ENCODE assay signal across 8 mouse cellular contexts in the genomic region with DNA sequence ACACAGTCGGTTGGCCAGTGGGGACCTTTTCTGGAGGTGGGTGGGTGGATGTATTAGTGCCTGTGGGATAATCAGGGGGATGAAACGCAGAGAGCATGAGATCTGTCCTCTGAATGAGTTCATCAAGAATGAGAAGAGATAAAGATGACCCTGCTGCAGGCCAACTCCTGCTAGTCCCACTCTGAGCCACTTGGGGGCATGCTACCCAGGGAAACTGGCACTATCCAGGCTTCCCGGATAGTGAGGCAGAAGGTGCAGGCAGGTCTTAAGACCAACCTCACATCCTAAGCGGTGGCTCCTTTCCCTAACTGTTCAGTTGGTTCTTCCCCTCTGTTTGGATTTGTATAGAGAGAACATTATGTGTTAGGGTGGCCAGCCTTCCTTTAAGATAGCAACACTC.
DNase-seq lines count a peak whose midpoint lies in the region; ATAC-seq and TF ChIP-seq lines count a peak whose summit lies in the region.

No protein-coding gene starts in this region.

- H3K9me3 ChIP-seq in midbrain, postnatal 0 days (ENCODE audit: low read length) = no peaks in the 10 kb centered on the region
- no peaks in the 10 kb centered on the region for H3K9me3 ChIP-seq in midbrain, embryonic 10.5 days (replicated peaks)
- no peaks in the 10 kb centered on the region for H3K9me3 ChIP-seq in lung, postnatal 0 days (ENCODE audit: low read length)

- DNase-seq in cerebellum, adult 11 months = peak; percentile 6
- peak; percentile 27 for DNase-seq in midbrain, postnatal 0 days (ENCODE audit: low spot score)
- no peak for DNase-seq in midbrain, embryonic 10.5 days (ENCODE audit: low spot score)
- DNase-seq in lung, postnatal 0 days (ENCODE audit: low spot score) = no peak
- DNase-seq in thymus, postnatal 10 days (ENCODE audit: low spot score in 2 of 2) = no peak
- DNase-seq in heart, adult 18-20 months = no peak

- no peak for ATAC-seq in cerebellum, adult (ENCODE audit: insufficient number of reproducible peaks, low FRiP score, low TSS enrichment)
- ATAC-seq in midbrain, postnatal 0 days (ENCODE audit: low FRiP score) = no peak
- peak; percentile 81 for ATAC-seq in frontal cortex, adult (ENCODE audit: low TSS enrichment)
- ATAC-seq in lung, postnatal 0 days = 0 out of 2 replicates have a peak, but pooled peaks have one; percentile 34

- no peaks in the 10 kb centered on the region for H3K36me3 ChIP-seq in midbrain, postnatal 0 days (ENCODE audit: insufficient read depth, low read length)
- no peaks in the 10 kb centered on the region for H3K36me3 ChIP-seq in midbrain, embryonic 10.5 days
- no peaks in the 10 kb centered on the region for H3K36me3 ChIP-seq in lung, postnatal 0 days (ENCODE audit: insufficient read depth, low read length)

- no peaks in the 10 kb centered on the region for H3K27me3 ChIP-seq in midbrain, postnatal 0 days (ENCODE audit: insufficient read depth, low read length)
- no peaks in the 10 kb centered on the region for H3K27me3 ChIP-seq in midbrain, embryonic 10.5 days (ENCODE audit: low read depth, poor library complexity, severe bottlenecking)
- no peaks in the 10 kb centered on the region for H3K27me3 ChIP-seq in lung, postnatal 0 days (replicated peaks; ENCODE audit: insufficient read depth, low read length)

- H3K4me2 ChIP-seq in midbrain, postnatal 0 days (ENCODE audit: low read depth, low read length, poor library complexity, severe bottlenecking) = no peak overlapping the region
- H3K4me2 ChIP-seq in lung, postnatal 0 days (replicated peaks; ENCODE audit: low read depth, low read length) = no peak overlapping the region

- TF ChIP-seq EP300 in lung, postnatal 0 days (IDR thresholded peaks at IDR 0.05) = no peak

- WGBS in midbrain, postnatal 0 days = 67% methylated on average over 4 of the region's 4 CpGs
- WGBS in midbrain, embryonic 10.5 days = 62% methylated on average over 4 of the region's 4 CpGs
- WGBS in lung, postnatal 0 days = 68% methylated on average over 4 of the region's 4 CpGs

- peak; percentile 61 for TF ChIP-seq CTCF in midbrain, postnatal 0 days (IDR thresholded peaks at IDR 0.05)
- TF ChIP-seq CTCF in lung, postnatal 0 days (IDR thresholded peaks at IDR 0.05) = peak; percentile 76

- no peak overlapping the region for H3K4me3 ChIP-seq in midbrain, postnatal 0 days (ENCODE audit: low read depth, low read length)
- H3K4me3 ChIP-seq in midbrain, embryonic 10.5 days = no peak overlapping the region
- H3K4me3 ChIP-seq in lung, postnatal 0 days (ENCODE audit: low read depth, low read length) = no peak overlapping the region

- no peak overlapping the region for H3K27ac ChIP-seq in midbrain, postnatal 0 days (ENCODE audit: low read depth, low read length)
- no peak overlapping the region for H3K27ac ChIP-seq in midbrain, embryonic 10.5 days (replicated peaks)
- H3K27ac ChIP-seq in lung, postnatal 0 days (ENCODE audit: low read length) = no peak overlapping the region

- H3K4me1 ChIP-seq in midbrain, postnatal 0 days (ENCODE audit: insufficient read depth, low read length) = no peaks in the 10 kb centered on the region
- 0 out of 2 replicates have a peak, but pooled peaks cover 3% of the 10 kb centered on the region for H3K4me1 ChIP-seq in midbrain, embryonic 10.5 days
- H3K4me1 ChIP-seq in lung, postnatal 0 days (ENCODE audit: insufficient read depth, low read depth, low read length) = no peaks in the 10 kb centered on the region

- H3K9ac ChIP-seq in midbrain, postnatal 0 days (replicated peaks; ENCODE audit: low read length, poor library complexity, severe bottlenecking) = no peak overlapping the region
- no peak overlapping the region for H3K9ac ChIP-seq in lung, postnatal 0 days (replicated peaks; ENCODE audit: low read depth)

Comparison
In these comparisons a context has a peak if more than half of its experiments do, and no peak if none do; other contexts are left out.
1. DNase-seq: peak in cerebellum, adult 11 months (single experiment) and midbrain, postnatal 0 days (single experiment); none in midbrain, embryonic 10.5 days (single experiment), lung, postnatal 0 days (single experiment), thymus, postnatal 10 days (0 of 2) and heart, adult 18-20 months (0 of 2).
2. ATAC-seq: peak in frontal cortex, adult (single experiment) and lung, postnatal 0 days (single experiment); none in cerebellum, adult (single experiment) and midbrain, postnatal 0 days (single experiment).